Mouse (Mus musculus) bone marrow, adult 2 months (tissue): ENCODE data around the gene Maml2.

Source experiments
- CTCF ChIP-seq: fragments of 200-500 bp; IDR thresholded peaks from 2 replicates; pipeline ENCODE4 v1.5.1; 2011; ENCODE audit warnings: low read length, control low read depth; ENCODE audit not compliant: control insufficient read depth, insufficient read depth
- POLR2A ChIP-seq: fragments of 200-500 bp; IDR thresholded peaks from 2 replicates; pipeline ENCODE4 v1.6.1; 2011; ENCODE audit warnings: low read depth, mild to moderate bottlenecking, control low read depth, low read length, borderline replicate concordance; ENCODE audit not compliant: control insufficient read depth

GRCm38 (mm10) chr9:13545726-13546125 is 248.0 kb downstream of the Maml2 start:
- TF ChIP-seq CTCF, result no peak
- no peak for TF ChIP-seq POLR2A
